Mouse (Mus musculus): ENCODE data around the gene Sec14l2. TPM values are rescaled to one million over a fixed set of nuclear protein-coding genes. Genes with fewer than 3 reads are reported as not detected.
"Not testable (repeated sequence)": the region's sequence is repeated elsewhere in the genome, so short reads cannot be mapped to it uniquely, and the experiment has no call there.

The Sec14l2 gene
- polyA plus RNA-seq, 1 experiment: 22.6 TPM

DNA sequence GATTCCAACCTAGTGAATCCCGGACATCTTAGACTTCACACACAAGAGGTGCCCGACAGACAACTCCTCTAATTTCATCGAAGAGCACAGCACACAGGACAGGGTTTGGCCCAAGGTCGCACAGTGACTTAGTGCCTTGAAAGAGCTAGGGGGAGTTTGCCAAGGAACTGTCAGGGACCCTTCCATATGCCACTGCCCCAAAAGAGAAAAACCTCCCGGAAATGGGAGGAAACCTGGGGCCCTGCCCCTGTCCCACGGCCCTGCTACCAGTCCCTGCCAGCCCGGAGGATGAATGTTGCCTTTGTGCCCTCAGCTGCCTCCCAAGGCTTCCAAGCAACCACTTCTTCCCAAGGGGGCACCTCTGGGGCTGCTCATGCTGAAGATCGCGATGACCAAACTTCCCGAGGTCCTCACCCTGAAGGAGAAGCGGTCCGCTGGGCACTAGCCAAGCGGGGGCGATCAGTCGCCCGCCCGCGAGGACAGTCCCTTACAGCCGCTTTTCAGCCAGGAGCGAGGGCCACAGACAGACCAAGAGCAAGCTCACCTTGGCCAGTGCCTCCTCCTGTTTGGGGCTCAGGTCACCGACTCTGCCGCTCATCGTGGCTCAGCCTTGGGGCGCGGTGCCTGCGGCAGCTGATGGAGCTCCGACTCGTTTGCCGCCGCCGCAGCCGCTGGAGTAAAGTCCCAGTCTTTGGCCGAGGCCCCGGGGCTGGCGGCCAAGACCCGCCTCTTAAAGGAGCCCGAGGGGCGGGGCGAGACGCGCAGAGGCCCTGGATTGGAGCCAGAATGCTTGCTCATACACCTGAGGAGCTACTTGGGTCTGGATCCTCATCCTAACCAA lies 4.9 kb downstream of the Sec14l2 start:
- peak overlapping the region; percentile 96 for H3K4me3 ChIP-seq (replicated peaks)
- peaks cover 22% of the 10 kb centered on the region for H3K36me3 ChIP-seq (replicated peaks; ENCODE audit: low read length)
- TF ChIP-seq FLI1 (IDR thresholded peaks at IDR 0.05; ENCODE audit: low read length): no peak
- no peak for TF ChIP-seq GATA1 (IDR thresholded peaks at IDR 0.05; ENCODE audit: borderline replicate concordance, low read length)
- H3K27me3 ChIP-seq (replicated peaks): no peaks in the 10 kb centered on the region
- no peaks in the 10 kb centered on the region for H3K9me3 ChIP-seq
- peaks cover 86% of the 10 kb centered on the region for H3K4me1 ChIP-seq

GRCm38 (mm10) chr11:4117372-4118071 lies 5.7 kb downstream of the Sec14l2 start:
- no peaks in the 10 kb centered on the region for H3K27me3 ChIP-seq (replicated peaks)
- peak overlapping the region; percentile 96 for H3K4me3 ChIP-seq (replicated peaks)
- TF ChIP-seq FLI1 (IDR thresholded peaks at IDR 0.05; ENCODE audit: low read length): no peak
- no peak for TF ChIP-seq GATA1 (IDR thresholded peaks at IDR 0.05; ENCODE audit: borderline replicate concordance, low read length)

GRCm38 (mm10) chr11:4116458-4117141 lies 6.6 kb downstream of the Sec14l2 start:
- Histone ChIP-seq H3K9me3 (no peaks in the 10 kb centered on the region), H3K4me1 (peaks cover 74% of the 10 kb centered on the region), H3K4me3 (replicated peaks) (peak overlapping the region; percentile 96), H3K27me3 (replicated peaks) (no peaks in the 10 kb centered on the region), H3K36me3 (replicated peaks; ENCODE audit: low read length) (peaks cover 39% of the 10 kb centered on the region)
- TF ChIP-seq GATA1 (IDR thresholded peaks at IDR 0.05; ENCODE audit: borderline replicate concordance, low read length) (no peak), FLI1 (IDR thresholded peaks at IDR 0.05; ENCODE audit: low read length) (no peak)

More at GRCm38 (mm10) chr11:4117372-4118071, 5.7 kb downstream of the Sec14l2 start:
- Histone ChIP-seq H3K36me3 (replicated peaks; ENCODE audit: low read length) (peaks cover 30% of the 10 kb centered on the region), H3K4me1 (peaks cover 84% of the 10 kb centered on the region), H3K9me3 (no peaks in the 10 kb centered on the region)

DNA sequence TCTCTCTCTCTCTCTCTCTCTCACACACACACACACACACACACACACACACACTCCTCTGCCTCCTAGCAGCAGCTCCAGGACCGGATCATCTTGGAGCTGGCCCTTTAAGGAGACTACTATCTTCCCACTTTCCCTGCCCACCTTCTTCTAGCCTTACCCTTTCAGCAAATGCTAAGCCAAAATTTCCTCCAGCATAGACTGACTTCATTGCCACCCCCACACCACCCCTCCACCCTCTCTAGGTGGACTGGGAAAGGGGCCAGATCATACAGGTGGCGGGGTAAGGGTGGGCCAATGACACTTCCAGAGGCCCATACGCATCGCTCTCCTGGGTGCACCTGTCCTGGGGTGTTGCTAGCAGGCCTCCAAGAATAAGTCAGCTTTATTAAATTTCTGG lies 7.8 kb downstream of the Sec14l2 start:
- no peaks in the 10 kb centered on the region for H3K27me3 ChIP-seq (replicated peaks)
- peaks cover 51% of the 10 kb centered on the region for H3K36me3 ChIP-seq (replicated peaks; ENCODE audit: low read length)
- H3K4me1 ChIP-seq: peaks cover 63% of the 10 kb centered on the region
- no peak for TF ChIP-seq FLI1 (IDR thresholded peaks at IDR 0.05; ENCODE audit: low read length)
- TF ChIP-seq GATA1 (IDR thresholded peaks at IDR 0.05; ENCODE audit: borderline replicate concordance, low read length): no peak
- no peaks in the 10 kb centered on the region for H3K9me3 ChIP-seq
- H3K4me3 ChIP-seq (replicated peaks): no peak overlapping the region

GRCm38 (mm10) chr11:4114541-4114940 lies 8.7 kb downstream of the Sec14l2 start:
- Histone ChIP-seq H3K36me3 (replicated peaks; ENCODE audit: low read length) (peaks cover 58% of the 10 kb centered on the region), H3K4me1 (peaks cover 54% of the 10 kb centered on the region)
- not testable (repeated sequence) for H3K4me3 ChIP-seq (replicated peaks)

GRCm38 (mm10) chr11:4113970-4114369 lies 9.2 kb downstream of the Sec14l2 start:
- TF ChIP-seq GATA1 (IDR thresholded peaks at IDR 0.05; ENCODE audit: borderline replicate concordance, low read length): no peak
- TF ChIP-seq FLI1 (IDR thresholded peaks at IDR 0.05; ENCODE audit: low read length): no peak
- Histone ChIP-seq H3K4me3 (replicated peaks) (no peak overlapping the region), H3K36me3 (replicated peaks; ENCODE audit: low read length) (peaks cover 64% of the 10 kb centered on the region), H3K27me3 (replicated peaks) (no peaks in the 10 kb centered on the region), H3K9me3 (no peaks in the 10 kb centered on the region), H3K4me1 (peaks cover 48% of the 10 kb centered on the region)

More at GRCm38 (mm10) chr11:4114541-4114940, 8.7 kb downstream of the Sec14l2 start:
- H3K27me3 ChIP-seq (replicated peaks); H3K9me3 ChIP-seq: not testable (repeated sequence)

DNA sequence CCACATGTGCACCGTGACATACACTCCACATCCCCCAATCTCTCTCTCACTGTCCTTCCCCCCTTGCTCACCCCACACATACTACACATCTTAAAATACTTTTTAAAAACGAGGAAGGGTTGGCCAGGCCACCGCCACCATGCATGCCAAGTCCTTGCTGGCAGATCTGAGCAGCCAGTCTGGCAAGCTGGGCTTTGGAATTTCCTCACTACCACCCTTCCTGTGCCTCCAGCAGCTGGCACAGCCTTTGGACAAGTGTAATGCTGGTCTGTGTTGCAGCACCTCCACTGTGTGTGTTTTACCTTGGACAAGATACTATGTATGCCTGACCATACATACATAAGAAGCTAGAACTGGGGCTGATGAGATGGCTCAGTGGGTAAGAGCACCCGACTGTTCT lies 9.7 kb downstream of the Sec14l2 start:
- TF ChIP-seq GATA1 (IDR thresholded peaks at IDR 0.05; ENCODE audit: borderline replicate concordance, low read length): no peak
- H3K4me3 ChIP-seq (replicated peaks): no peak overlapping the region
- no peaks in the 10 kb centered on the region for H3K27me3 ChIP-seq (replicated peaks)
- no peaks in the 10 kb centered on the region for H3K9me3 ChIP-seq
- H3K4me1 ChIP-seq: peaks cover 45% of the 10 kb centered on the region
- peaks cover 68% of the 10 kb centered on the region for H3K36me3 ChIP-seq (replicated peaks; ENCODE audit: low read length)

DNA sequence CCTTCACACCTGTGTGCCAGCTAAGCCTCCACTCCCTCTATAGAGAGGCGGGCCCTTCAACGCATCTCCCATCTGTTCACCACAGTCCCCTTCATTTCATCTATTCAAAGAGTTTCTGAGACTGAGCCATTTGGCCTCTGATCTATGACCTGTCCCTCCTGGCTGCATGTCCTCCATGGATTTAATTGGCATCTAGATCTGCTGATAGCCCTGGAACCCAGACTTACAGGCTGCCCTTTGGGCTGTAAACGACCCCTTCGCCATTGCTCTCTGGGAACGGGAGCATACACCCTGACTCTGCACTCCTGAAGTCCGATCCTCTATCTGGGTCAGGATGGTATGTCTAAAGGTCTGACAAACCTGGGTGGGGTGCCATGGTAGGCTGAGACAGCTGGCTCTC lies 10.4 kb downstream of the Sec14l2 start:
- Histone ChIP-seq H3K4me3 (replicated peaks) (no peak overlapping the region), H3K9me3 (no peaks in the 10 kb centered on the region), H3K27me3 (replicated peaks) (no peaks in the 10 kb centered on the region), H3K36me3 (replicated peaks; ENCODE audit: low read length) (peaks cover 74% of the 10 kb centered on the region), H3K4me1 (peaks cover 41% of the 10 kb centered on the region)
- TF ChIP-seq GATA1 (IDR thresholded peaks at IDR 0.05; ENCODE audit: borderline replicate concordance, low read length) (no peak), FLI1 (IDR thresholded peaks at IDR 0.05; ENCODE audit: low read length) (no peak)

- Histone ChIP-seq H3K36me3 (replicated peaks; ENCODE audit: low read length) (peaks cover 81% of the 10 kb centered on the region), H3K27me3 (replicated peaks) (no peaks in the 10 kb centered on the region), H3K4me3 (replicated peaks) (no peak overlapping the region), H3K4me1 (peaks cover 33% of the 10 kb centered on the region), H3K9me3 (no peaks in the 10 kb centered on the region)
- TF ChIP-seq FLI1 (IDR thresholded peaks at IDR 0.05; ENCODE audit: low read length) (no peak), GATA1 (IDR thresholded peaks at IDR 0.05; ENCODE audit: borderline replicate concordance, low read length) (no peak)
Observed at GRCm38 (mm10) chr11:4112033-4112432, 11.2 kb downstream of the Sec14l2 start.

GRCm38 (mm10) chr11:4108691-4109090 lies 14.5 kb downstream of the Sec14l2 start:
- no peaks in the 10 kb centered on the region for H3K27me3 ChIP-seq (replicated peaks)
- TF ChIP-seq GATA1 (IDR thresholded peaks at IDR 0.05; ENCODE audit: borderline replicate concordance, low read length) (no peak), FLI1 (IDR thresholded peaks at IDR 0.05; ENCODE audit: low read length) (no peak)
- no peak overlapping the region for H3K4me3 ChIP-seq (replicated peaks)
- peaks cover 16% of the 10 kb centered on the region for H3K4me1 ChIP-seq
- H3K9me3 ChIP-seq: no peaks in the 10 kb centered on the region
- peaks cover 89% of the 10 kb centered on the region for H3K36me3 ChIP-seq (replicated peaks; ENCODE audit: low read length)

DNA sequence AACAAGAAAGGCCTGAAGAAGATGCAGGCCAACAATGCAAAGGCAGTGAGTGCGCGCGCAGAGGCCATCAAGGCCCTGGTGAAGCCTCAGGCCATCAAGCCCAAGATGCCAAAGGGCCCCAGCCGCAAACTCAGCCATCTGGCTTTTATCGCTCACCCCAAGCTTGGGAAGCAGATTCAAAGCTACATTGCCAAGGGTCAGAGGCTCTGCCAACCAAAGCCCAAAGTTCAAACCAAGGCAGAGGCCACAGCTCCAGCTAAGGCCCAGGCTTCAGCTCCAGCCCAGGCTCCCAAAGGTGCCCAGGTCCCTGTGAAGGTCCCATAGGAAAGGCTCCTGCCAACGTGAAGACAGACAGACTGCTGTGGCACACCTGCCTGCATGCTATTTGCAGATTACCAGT lies 15.3 kb downstream of the Sec14l2 start:
- H3K36me3 ChIP-seq (replicated peaks; ENCODE audit: low read length): peaks cover 89% of the 10 kb centered on the region
- not testable (repeated sequence) for H3K4me3 ChIP-seq (replicated peaks); H3K9me3 ChIP-seq; H3K4me1 ChIP-seq; H3K27me3 ChIP-seq (replicated peaks)
